Mouse (Mus musculus): ENCODE data around the gene Slc25a33.
"Not testable (repeated sequence)": the region's sequence is repeated elsewhere in the genome, so short reads cannot be mapped to it uniquely, and the experiment has no call there.

The Slc25a33 gene

GRCm38 (mm10) chr4:149758423-149758822 is 15.7 kb downstream of the Slc25a33 start:
- no peak for DNase-seq (ENCODE audit: inconsistent ontology term)

- DNase-seq (ENCODE audit: inconsistent ontology term): not testable (repeated sequence)
Observed at GRCm38 (mm10) chr4:149756546-149756945, 17.5 kb downstream of the Slc25a33 start.

- no peak for DNase-seq (ENCODE audit: inconsistent ontology term)
Observed at GRCm38 (mm10) chr4:149752836-149753235, 21.2 kb downstream of the Slc25a33 start.

- DNase-seq (ENCODE audit: inconsistent ontology term): peak; percentile 59
Observed at GRCm38 (mm10) chr4:149752124-149752799, 21.8 kb downstream of the Slc25a33 start.

- DNase-seq (ENCODE audit: inconsistent ontology term): no peak
Observed at GRCm38 (mm10) chr4:149750671-149751070, 23.4 kb downstream of the Slc25a33 start.

- not testable (repeated sequence) for DNase-seq (ENCODE audit: inconsistent ontology term)
Observed at GRCm38 (mm10) chr4:149749663-149750015, 24.4 kb downstream of the Slc25a33 start.

GRCm38 (mm10) chr4:149749003-149749662 is 24.9 kb downstream of the Slc25a33 start:
- DNase-seq (ENCODE audit: inconsistent ontology term): no peak

GRCm38 (mm10) chr4:149744119-149744518 is 30.0 kb downstream of the Slc25a33 start:
- DNase-seq (ENCODE audit: inconsistent ontology term): no peak

GRCm38 (mm10) chr4:149742011-149742530 is 32.0 kb downstream of the Slc25a33 start:
- DNase-seq (ENCODE audit: inconsistent ontology term): no peak

- no peak for DNase-seq (ENCODE audit: inconsistent ontology term)
Observed at GRCm38 (mm10) chr4:149740301-149740700, 33.8 kb downstream of the Slc25a33 start.

GRCm38 (mm10) chr4:149739478-149739877 is 34.6 kb downstream of the Slc25a33 start:
- no peak for DNase-seq (ENCODE audit: inconsistent ontology term)

GRCm38 (mm10) chr4:149737383-149738324 is 36.4 kb downstream of the Slc25a33 start, which contains the start of gene Tmem201:
Gene Tmem201, minus strand, starts transcription at chr4:149738044.
- peak; percentile 96 for DNase-seq (ENCODE audit: inconsistent ontology term)

- peak; percentile 78 for DNase-seq (ENCODE audit: inconsistent ontology term)
Observed at GRCm38 (mm10) chr4:149736581-149736980, 37.5 kb downstream of the Slc25a33 start.

GRCm38 (mm10) chr4:149735624-149736250 is 38.3 kb downstream of the Slc25a33 start:
- no peak for DNase-seq (ENCODE audit: inconsistent ontology term)

GRCm38 (mm10) chr4:149734730-149735475 is 39.2 kb downstream of the Slc25a33 start:
- no peak for DNase-seq (ENCODE audit: inconsistent ontology term)

GRCm38 (mm10) chr4:149734246-149734645 is 39.8 kb downstream of the Slc25a33 start:
- DNase-seq (ENCODE audit: inconsistent ontology term): no peak

GRCm38 (mm10) chr4:149733748-149734147 is 40.3 kb downstream of the Slc25a33 start:
- no peak for DNase-seq (ENCODE audit: inconsistent ontology term)

- no peak for DNase-seq (ENCODE audit: inconsistent ontology term)
Observed at GRCm38 (mm10) chr4:149732800-149733199, 41.3 kb downstream of the Slc25a33 start.

GRCm38 (mm10) chr4:149732313-149732712 is 41.8 kb downstream of the Slc25a33 start:
- DNase-seq (ENCODE audit: inconsistent ontology term): no peak

- DNase-seq (ENCODE audit: inconsistent ontology term): no peak
Observed at GRCm38 (mm10) chr4:149730827-149731226, 43.2 kb downstream of the Slc25a33 start.

- DNase-seq (ENCODE audit: inconsistent ontology term): no peak
Observed at GRCm38 (mm10) chr4:149728810-149729209, 45.3 kb downstream of the Slc25a33 start.

Data from Muller cell, postnatal 12 days (primary cell).